Comparison of ENCODE assay signal across 8 mouse cellular contexts in genomic region chr9:106686983-106687650, GRCm38 (mm10). TPM values are rescaled to one million over a fixed set of nuclear protein-coding genes. Genes with fewer than 3 reads are reported as not detected.
A peak's percentile ranks its signal among the peaks of the same experiment; 100 is the strongest.
DNase-seq lines count a peak whose midpoint lies in the region; ATAC-seq and TF ChIP-seq lines count a peak whose summit lies in the region.

No protein-coding gene starts in this region.

- H3K79me2 ChIP-seq in heart, adult 2 months (replicated peaks; ENCODE audit: control insufficient read depth, insufficient read depth, low read length) = no peaks in the 10 kb centered on the region

- WGBS in heart, adult 2 months = 21% methylated on average over 8 of the region's 8 CpGs
- 19% methylated on average over 8 of the region's 8 CpGs for WGBS in kidney, adult 2 months
- WGBS in liver, embryonic 11.5 days = 33% methylated on average over 8 of the region's 8 CpGs
- WGBS in stomach, embryonic 14.5 days = 33% methylated on average over 8 of the region's 8 CpGs

- peaks cover 4% of the 10 kb centered on the region for H3K4me1 ChIP-seq in heart, adult 2 months (ENCODE audit: control insufficient read depth, insufficient read depth, low read length)
- H3K4me1 ChIP-seq in kidney, adult 2 months (ENCODE audit: control insufficient read depth, insufficient read depth, low read length) = peaks cover 5% of the 10 kb centered on the region; the same call in 1 of the 2 replicates
- H3K4me1 ChIP-seq in liver, embryonic 11.5 days (replicated peaks; ENCODE audit: control insufficient read depth, insufficient read depth, low read length) = peaks cover 19% of the 10 kb centered on the region
- H3K4me1 ChIP-seq in stomach, embryonic 14.5 days (ENCODE audit: control insufficient read depth, insufficient read depth, low read length) = peaks cover 9% of the 10 kb centered on the region; the same call in 1 of the 2 replicates

- no peaks in the 10 kb centered on the region for H3K9me3 ChIP-seq in liver, embryonic 11.5 days (ENCODE audit: control insufficient read depth, low read length)
- no peaks in the 10 kb centered on the region for H3K9me3 ChIP-seq in stomach, embryonic 14.5 days (ENCODE audit: control insufficient read depth, low read depth, low read length)

- intact Hi-C loops in heart, adult 2 months (cut with DNase I) = loop anchor here (2.0 to 10.0 kb wide), 4 partner anchors 132 to 858 kb away; partner anchors contain the start of genes Cyb561d2, Mapkapk3, Nprl2 and Rbm15b

- H3K27me3 ChIP-seq in heart, adult 2 months (ENCODE audit: control insufficient read depth, insufficient read depth, low read length) = no peaks in the 10 kb centered on the region
- no peaks in the 10 kb centered on the region for H3K27me3 ChIP-seq in kidney, adult 2 months (replicated peaks; ENCODE audit: control insufficient read depth, insufficient read depth, low read length)
- H3K27me3 ChIP-seq in liver, embryonic 11.5 days (replicated peaks; ENCODE audit: control insufficient read depth, insufficient read depth, low read length) = no peaks in the 10 kb centered on the region
- no peaks in the 10 kb centered on the region for H3K27me3 ChIP-seq in stomach, embryonic 14.5 days (ENCODE audit: control insufficient read depth, insufficient read depth, low read length)

- no peak overlapping the region for H3K4me3 ChIP-seq in heart, adult 2 months
- H3K4me3 ChIP-seq in kidney, adult 2 months (ENCODE audit: insufficient read depth, low read depth, low read length) = no peak overlapping the region
- no peak overlapping the region for H3K4me3 ChIP-seq in liver, embryonic 11.5 days (ENCODE audit: low read depth, low read length)
- H3K4me3 ChIP-seq in stomach, embryonic 14.5 days (ENCODE audit: low read depth, low read length) = no peak overlapping the region

- H3K9ac ChIP-seq in heart, adult 2 months (ENCODE audit: low read depth, low read length) = no peak overlapping the region
- no peak overlapping the region for H3K9ac ChIP-seq in liver, embryonic 11.5 days (ENCODE audit: low read depth, low read length)
- H3K9ac ChIP-seq in stomach, embryonic 14.5 days (replicated peaks; ENCODE audit: low read depth, low read length) = no peak overlapping the region

- peak; percentile 96 for TF ChIP-seq CTCF in heart, adult 2 months (IDR thresholded peaks at IDR 0.05)
- TF ChIP-seq CTCF in kidney, adult 2 months (conservative IDR thresholded peaks at IDR 0.05; ENCODE audit: insufficient read depth, insufficient read length, low read depth, low read length) = peak; percentile 86

- no peak for TF ChIP-seq POLR2A in heart, adult 2 months (IDR thresholded peaks at IDR 0.05; ENCODE audit: insufficient read depth, low read depth, low read length)
- no peak for TF ChIP-seq POLR2A in kidney, adult 2 months (IDR thresholded peaks at IDR 0.05; ENCODE audit: low read depth, low read length)

- no peak overlapping the region for H3K27ac ChIP-seq in heart, adult 2 months
- no peak overlapping the region for H3K27ac ChIP-seq in kidney, adult 2 months (ENCODE audit: insufficient read depth, low read depth, low read length)
- H3K27ac ChIP-seq in liver, embryonic 11.5 days (ENCODE audit: low read depth, low read length) = no peak overlapping the region
- no peak overlapping the region for H3K27ac ChIP-seq in stomach, embryonic 14.5 days (ENCODE audit: low read length)

- TF ChIP-seq EP300 in heart, adult 2 months (IDR thresholded peaks at IDR 0.05; ENCODE audit: insufficient read depth, low read depth, low read length) = 0 out of 2 replicates have a peak, but pooled peaks have one; percentile 47

- peak; percentile 87 for DNase-seq in 3T3-L1 (ENCODE audit: low read depth, low spot score)
- DNase-seq in adrenal gland, adult 2 months = peak; percentile 72
- DNase-seq in embryo, embryonic 11.5 days (ENCODE audit: low read depth, low spot score) = peak; percentile 74
- DNase-seq in heart, adult 2 months = peak; percentile 67 to 70
- peak; percentile 83 for DNase-seq in kidney, adult 2 months
- peak; percentile 66 for DNase-seq in liver, embryonic 11.5 days (ENCODE audit: low spot score)
- peak; percentile 83 for DNase-seq in naive thymus-derived CD4-positive, alpha-beta T cell, adult 2 months (ENCODE audit: low read depth)

- peak; percentile 55 for ATAC-seq in liver, embryonic 11.5 days (replicated peaks; ENCODE audit: low FRiP score)
- ATAC-seq in stomach, embryonic 14.5 days (ENCODE audit: insufficient number of reproducible peaks, insufficient read depth, low FRiP score, low read depth) = peak; percentile 46

- H3K36me3 ChIP-seq in heart, adult 2 months (ENCODE audit: control insufficient read depth, insufficient read depth, low read length) = no peaks in the 10 kb centered on the region
- H3K36me3 ChIP-seq in kidney, adult 2 months (ENCODE audit: control insufficient read depth, insufficient read depth, low read length) = no peaks in the 10 kb centered on the region
- no peaks in the 10 kb centered on the region for H3K36me3 ChIP-seq in liver, embryonic 11.5 days (ENCODE audit: control insufficient read depth, insufficient read depth, low read length)
- H3K36me3 ChIP-seq in stomach, embryonic 14.5 days (ENCODE audit: control insufficient read depth, insufficient read depth, low read length) = peaks cover 3% of the 10 kb centered on the region; the same call in 1 of the 2 replicates

- peak overlapping the region; percentile 32 for H3K4me2 ChIP-seq in liver, embryonic 11.5 days
- no peak overlapping the region; the same call in 1 of the 2 replicates for H3K4me2 ChIP-seq in stomach, embryonic 14.5 days (replicated peaks; ENCODE audit: low read depth, low read length)

RNA-seq across cellular contexts. Expression of gene Tex264, which starts 1.4 kb away (rescaled TPM):
- 100 to 1,000 TPM; 128 to 130 TPM for total RNA-seq in adrenal gland, adult 2 months (2021)
- 230 and 245 TPM in 2 replicates for polyA plus RNA-seq in adrenal gland, adult 2 months (2012; rRNA removed)
- total RNA-seq in heart, adult 2 months (2021) = 10 to 100 TPM; 40.3 to 47.6 TPM
- 62.1 and 69.2 TPM in 2 replicates for polyA plus RNA-seq in heart, adult 2 months (2012; rRNA removed)
- 219 and 248 TPM in 2 replicates for polyA plus RNA-seq in kidney, adult 2 months (2012; rRNA removed)
- 29.3 and 33.1 TPM in 2 replicates for polyA plus RNA-seq in liver, embryonic 11.5 days (2014; fragmentation: Nextera tagmentation; extraction: Ambion mirVana)
- polyA plus RNA-seq in stomach, embryonic 14.5 days (2014; fragmentation: Nextera tagmentation; extraction: Ambion mirVana) = 53.3 and 55.9 TPM in 2 replicates

RNA-seq across cellular contexts. Expression of gene Grm2, which starts 31.2 kb away (rescaled TPM):
- not detected for total RNA-seq in adrenal gland, adult 2 months (2021)
- polyA plus RNA-seq in adrenal gland, adult 2 months (2012; rRNA removed) = not detected in 2 replicates
- not detected for total RNA-seq in heart, adult 2 months (2021)
- 0.09 TPM in 1 of 2 replicates, not detected in the other for polyA plus RNA-seq in heart, adult 2 months (2012; rRNA removed)
- polyA plus RNA-seq in kidney, adult 2 months (2012; rRNA removed) = not detected in 2 replicates
- polyA plus RNA-seq in liver, embryonic 11.5 days (2014; fragmentation: Nextera tagmentation; extraction: Ambion mirVana) = not detected in 2 replicates
- not detected in 2 replicates for polyA plus RNA-seq in stomach, embryonic 14.5 days (2014; fragmentation: Nextera tagmentation; extraction: Ambion mirVana)
